Mouse (Mus musculus) liver, embryonic 14.5 days (tissue): ENCODE results near the gene Trp53i11. TPM values are rescaled to one million over a fixed set of nuclear protein-coding genes. Genes with fewer than 3 reads are reported as not detected.

Source experiments
- ATAC-seq: fragments of 200-750 bp; cut with Nextera tagmentation; 2 replicates; pipeline ENCODE4 v1.8.0; 2017; ENCODE audit warnings: moderate number of reproducible peaks, mild to moderate bottlenecking, moderate library complexity; ENCODE audit not compliant: insufficient read depth
- DNase-seq, 3 experiments: peaks; one replicate each; pipeline ENCODE4 v3.0.0-alpha.2; 2012 to 2013; ENCODE audit warnings: low read depth in 3 of 3, low spot score in 3 of 3
- H3K27ac ChIP-seq: fragments of 300-500 bp; sonication (generic); 2 replicates; pipeline ENCODE4 v1.5.1; 2014; ENCODE audit warnings: moderate library complexity, mild to moderate bottlenecking, control low read depth, inconsistent platforms
- H3K27me3 ChIP-seq: fragments of 300-500 bp; sonication (generic); 2 replicates; pipeline ENCODE4 v1.6.1; 2014; ENCODE audit warnings: mild to moderate bottlenecking, low read length, moderate library complexity; ENCODE audit not compliant: control insufficient read depth, insufficient read depth
- H3K36me3 ChIP-seq: fragments of 300-500 bp; sonication (generic); replicated peaks from 2 replicates; pipeline ENCODE4 v1.6.1; 2014; ENCODE audit warnings: low read depth; ENCODE audit not compliant: control insufficient read depth, insufficient read depth
- H3K4me1 ChIP-seq, 2 experiments: fragments of 200-500 bp in 1 of 2; fragments of 300-500 bp in 1 of 2; sonication (generic) in 1 of 2; replicated peaks; 2 replicates each; pipeline ENCODE4 v1.6.1; 2012 to 2014; ENCODE audit warnings: antibody characterized with exemption in 1 of 2, inconsistent platforms in 1 of 2, low read length in 1 of 2; ENCODE audit not compliant: control insufficient read depth in 2 of 2, insufficient read depth in 2 of 2
- H3K4me2 ChIP-seq: fragments of 300-500 bp; sonication (generic); 2 replicates; pipeline ENCODE4 v1.6.1; 2014; ENCODE audit warnings: low read depth, mild to moderate bottlenecking, control low read depth, moderate library complexity
- H3K4me3 ChIP-seq, 2 experiments: fragments of 200-500 bp in 1 of 2; fragments of 300-500 bp in 1 of 2; sonication (generic) in 1 of 2; 2 replicates each; pipeline ENCODE4 v1.5.1; 2012 to 2014; ENCODE audit warnings: low read depth in 2 of 2, low read length in 2 of 2, mild to moderate bottlenecking in 2 of 2, control low read depth in 1 of 2, inconsistent platforms in 1 of 2, moderate library complexity in 1 of 2; ENCODE audit not compliant: insufficient read depth in 1 of 2
- H3K9ac ChIP-seq: fragments of 300-500 bp; sonication (generic); replicated peaks from 2 replicates; pipeline ENCODE4 v1.6.1; 2014; ENCODE audit warnings: mild to moderate bottlenecking, control low read depth, moderate library complexity
- H3K9me3 ChIP-seq: fragments of 300-500 bp; sonication (generic); 2 replicates; pipeline ENCODE4 v1.6.1; 2016; ENCODE audit warnings: low read length, mixed read lengths; ENCODE audit not compliant: control insufficient read depth
- CTCF ChIP-seq: IDR thresholded peaks from 2 replicates; pipeline ENCODE4 v1.5.1; 2016; ENCODE audit warnings: antibody characterized with exemption, low read depth, control low read depth
- EP300 ChIP-seq: IDR thresholded peaks from 2 replicates; pipeline ENCODE4 v1.6.1; 2016; ENCODE audit warnings: antibody characterized with exemption, low read depth
- WGBS: fragments of 180-500 bp; shearing (Covaris S2); extraction: QIAGEN DNeasy Blood & Tissue Kit; methylation state at CpG from one replicate; pipeline ENCODE4 v1.1.7; 2014; ENCODE audit not compliant: insufficient replicate concordance; 5-methylcytosine and 5-hydroxymethylcytosine counted together
- polyA plus RNA-seq, 2 experiments: library from polyadenylated mRNA; depleted of rRNA in 1 of 2; stranded (reverse) in 1 of 2; unstranded in 1 of 2; fragments of >200 nt; fragmentation: Nextera tagmentation in 1 of 2; extraction: Ambion mirVana in 1 of 2; gene quantifications; 2 replicates each; pipeline versions ENCODE4 v1.2.1 to v1.2.3; 2012 to 2014

Gene Trp53i11
- polyA plus RNA-seq, 2 experiments: 1.9 TPM

DNA sequence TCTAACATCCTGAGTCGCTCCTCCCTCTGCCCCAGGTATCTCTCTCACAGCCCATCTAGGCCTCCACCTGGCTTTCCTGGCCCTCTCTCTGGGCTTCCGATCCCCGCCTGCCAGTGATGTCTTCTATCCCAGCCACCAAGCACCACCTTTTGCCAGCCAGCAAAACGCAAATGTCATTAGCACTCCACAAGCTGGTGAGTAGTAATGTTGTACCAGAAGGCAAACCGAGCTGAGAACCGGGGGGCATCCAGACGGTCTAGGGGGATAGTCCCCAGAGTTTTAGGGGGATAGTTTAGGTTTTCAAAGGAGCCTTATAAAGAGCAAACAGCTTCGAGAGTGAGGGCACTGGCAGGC is 56.7 kb downstream of the Trp53i11 start:
- Histone ChIP-seq H3K9me3 (no peaks in the 10 kb centered on the region), H3K27ac (no peak overlapping the region), H3K9ac (no peak overlapping the region), H3K36me3 (no peaks in the 10 kb centered on the region), H3K4me2 (no peak overlapping the region), H3K27me3 (no peaks in the 10 kb centered on the region), H3K4me1 (no peaks in the 10 kb centered on the region), H3K4me3 (no peak overlapping the region)
- TF ChIP-seq EP300 (no peak), CTCF (no peak)
- ATAC-seq: no peak
- WGBS: 67% methylated on average over 8 of the region's 8 CpGs
- no peak for DNase-seq

DNA sequence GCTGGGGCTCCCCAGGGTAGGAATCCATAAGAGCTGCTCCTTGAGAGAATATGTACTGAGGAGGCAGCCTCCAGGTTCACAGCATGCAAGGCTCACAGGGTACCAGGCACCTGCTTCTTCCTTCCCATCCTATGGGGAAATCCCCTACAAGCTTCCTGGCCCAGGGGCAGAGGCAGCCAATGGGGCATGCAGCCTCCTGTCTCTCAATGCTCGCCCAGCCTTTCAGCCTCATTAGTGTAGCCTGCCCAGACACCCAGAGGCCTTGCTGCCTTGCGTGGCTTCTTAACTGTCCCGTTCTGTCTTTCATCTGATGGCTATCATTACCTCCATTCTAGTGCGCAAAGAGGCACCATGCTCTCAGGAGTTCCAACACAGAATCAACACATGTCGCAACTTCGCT is 61.7 kb downstream of the Trp53i11 start:
- WGBS: 71% methylated on average over 6 of the region's 6 CpGs
- Histone ChIP-seq H3K9me3 (no peaks in the 10 kb centered on the region), H3K27ac (no peak overlapping the region), H3K9ac (no peak overlapping the region), H3K4me1 (no peaks in the 10 kb centered on the region), H3K27me3 (no peaks in the 10 kb centered on the region), H3K36me3 (no peaks in the 10 kb centered on the region), H3K4me2 (no peak overlapping the region), H3K4me3 (no peak overlapping the region)
- DNase-seq (no peak), ATAC-seq (no peak)
- TF ChIP-seq CTCF: no peak
- TF ChIP-seq EP300: no peak

DNA sequence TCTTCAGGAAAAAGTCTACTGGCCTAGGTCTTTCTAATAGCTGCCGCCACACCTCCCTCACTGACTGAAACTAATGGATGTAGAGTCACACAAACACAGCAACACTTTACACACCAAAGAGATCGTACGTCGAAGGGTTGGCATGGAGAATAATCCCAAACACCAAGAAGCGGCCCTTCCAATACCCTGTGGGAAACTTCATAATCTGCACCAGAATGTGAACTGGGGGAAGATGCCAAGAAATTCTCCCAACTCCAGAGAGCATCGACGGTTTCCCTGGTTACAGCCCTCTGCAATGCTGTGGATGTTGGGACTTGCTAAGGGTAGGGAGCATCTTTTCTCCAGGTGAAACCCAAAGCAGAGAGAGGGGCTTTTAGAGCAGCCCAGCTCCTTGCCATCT is 63.3 kb downstream of the Trp53i11 start:
- no peaks in the 10 kb centered on the region for H3K27me3 ChIP-seq
- 71% methylated on average over 7 of the region's 7 CpGs for WGBS
- H3K9me3 ChIP-seq: no peaks in the 10 kb centered on the region
- no peak overlapping the region for H3K4me3 ChIP-seq
- no peaks in the 10 kb centered on the region for H3K4me1 ChIP-seq
- no peak overlapping the region for H3K9ac ChIP-seq
- H3K4me2 ChIP-seq: no peak overlapping the region
- H3K36me3 ChIP-seq: no peaks in the 10 kb centered on the region
- no peak overlapping the region for H3K27ac ChIP-seq
- ATAC-seq (no peak), DNase-seq (no peak)
- no peak for TF ChIP-seq EP300

Other genes with a start within 250 kb of the Trp53i11 start
- gene Prdm11, start 141.4 kb upstream of the Trp53i11 start, polyA plus RNA-seq (2012; rRNA removed): 3.7 and 3.8 TPM in 2 replicates
- gene Prdm11, start 141.4 kb upstream of the Trp53i11 start, polyA plus RNA-seq (2014; fragmentation: Nextera tagmentation; extraction: Ambion mirVana): 1.4 and 1.8 TPM in 2 replicates
- gene Tspan18, start 147.0 kb downstream of the Trp53i11 start, polyA plus RNA-seq (2012; rRNA removed): 2.2 and 2.5 TPM in 2 replicates
- gene Tspan18, start 147.0 kb downstream of the Trp53i11 start, polyA plus RNA-seq (2014; fragmentation: Nextera tagmentation; extraction: Ambion mirVana): 2.3 and 3.9 TPM in 2 replicates